28 mouse cellular contexts compared by ENCODE assay signal in the genomic region with DNA sequence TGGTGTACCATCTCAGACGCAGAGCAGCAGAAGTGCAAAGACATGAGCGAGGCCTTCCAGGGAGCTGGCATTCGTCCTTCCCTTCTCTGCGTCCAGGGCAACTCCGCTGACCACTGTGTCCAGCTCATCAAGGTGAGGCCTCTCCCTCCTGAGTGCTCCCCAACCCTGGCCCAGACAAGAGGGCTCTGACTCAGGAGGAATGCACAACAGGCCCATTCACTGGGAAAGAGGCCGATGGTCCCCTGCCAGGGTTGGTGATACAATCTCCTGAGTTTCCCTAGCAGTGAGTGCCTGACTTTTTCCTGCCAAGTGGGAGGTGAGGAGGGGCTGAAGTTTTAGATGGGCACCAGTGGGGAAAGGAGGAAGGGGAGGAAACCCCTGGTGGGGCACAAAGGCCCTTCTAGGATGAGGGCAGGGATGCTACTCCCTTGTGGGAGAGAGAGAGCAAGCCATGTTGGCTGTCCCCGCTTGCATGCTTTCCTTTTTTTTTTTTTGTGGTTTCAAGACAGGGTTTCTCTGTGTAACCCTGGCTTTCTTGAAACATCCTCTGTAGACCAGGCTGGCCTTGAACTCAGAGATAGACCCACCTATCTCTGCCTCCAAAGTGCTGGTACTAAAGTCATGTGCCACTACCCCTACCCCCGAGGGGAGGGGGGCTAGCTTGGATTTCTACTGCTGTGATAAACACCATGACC. TPM values are rescaled to one million over a fixed set of nuclear protein-coding genes. Genes with fewer than 3 reads are reported as not detected.
DNase-seq lines count a peak whose midpoint lies in the region; ATAC-seq and TF ChIP-seq lines count a peak whose summit lies in the region.
"Had no signal": no experiment of that assay in that cellular context is flagged by ENCODE, and none has a peak within 500 bp of the region (broad histone marks: within the 10 kb centered on the region; RNA-seq: fewer than 3 reads in every experiment).

No protein-coding gene starts in this region.

- H3K4me3 ChIP-seq in intestine, embryonic 16.5 days (ENCODE audit: low read length): peak overlapping the region; percentile 36
- no peak overlapping the region for H3K4me3 ChIP-seq in intestine, embryonic 15.5 days (replicated peaks)
- H3K4me3 ChIP-seq in layer of hippocampus, adult 2 months: no peak overlapping the region
- H3K4me3 ChIP-seq: heart, embryonic 15.5 days; liver, embryonic 15.5 days; lung, embryonic 15.5 days; midbrain, embryonic 12.5 days had no signal

- H3K4me2 ChIP-seq in intestine, embryonic 16.5 days (ENCODE audit: low read depth, low read length): peak overlapping the region; percentile 25; the same call in 1 of the 2 replicates
- no peak overlapping the region for H3K4me2 ChIP-seq in intestine, embryonic 15.5 days (replicated peaks)
- H3K4me2 ChIP-seq: heart, embryonic 15.5 days; hindbrain, embryonic 14.5 days; liver, embryonic 15.5 days; lung, embryonic 15.5 days; midbrain, embryonic 12.5 days had no signal

- no peaks in the 10 kb centered on the region for H3K36me3 ChIP-seq in intestine, embryonic 16.5 days (ENCODE audit: control insufficient read depth, insufficient read depth, low read length)
- H3K36me3 ChIP-seq in intestine, embryonic 15.5 days: no peaks in the 10 kb centered on the region
- H3K36me3 ChIP-seq: heart, embryonic 15.5 days; liver, embryonic 15.5 days; lung, embryonic 15.5 days; midbrain, embryonic 12.5 days had no signal

- no peak for TF ChIP-seq CTCF in layer of hippocampus, adult 2 months (conservative IDR thresholded peaks at IDR 0.05)

- peaks cover 7% of the 10 kb centered on the region for H3K4me1 ChIP-seq in intestine, embryonic 16.5 days (ENCODE audit: control insufficient read depth, insufficient read depth, low read length)
- peaks cover 2% of the 10 kb centered on the region; the same call in 1 of the 2 replicates for H3K4me1 ChIP-seq in intestine, embryonic 15.5 days (replicated peaks)
- H3K4me1 ChIP-seq: liver, embryonic 15.5 days had no signal

- H3K27me3 ChIP-seq in intestine, embryonic 16.5 days (replicated peaks; ENCODE audit: control insufficient read depth, insufficient read depth, low read length): no peaks in the 10 kb centered on the region
- H3K27me3 ChIP-seq in intestine, embryonic 15.5 days (replicated peaks): no peaks in the 10 kb centered on the region
- H3K27me3 ChIP-seq: heart, embryonic 15.5 days; liver, embryonic 15.5 days; lung, embryonic 15.5 days had no signal

- H3K9ac ChIP-seq in intestine, embryonic 16.5 days (ENCODE audit: low read depth, low read length): peak overlapping the region; percentile 41
- no peak overlapping the region for H3K9ac ChIP-seq in intestine, embryonic 15.5 days
- H3K9ac ChIP-seq: forebrain, postnatal 0 days; heart, embryonic 15.5 days; hindbrain, embryonic 14.5 days; liver, embryonic 15.5 days; lung, embryonic 15.5 days; midbrain, embryonic 12.5 days had no signal

- H3K9me3 ChIP-seq in intestine, embryonic 16.5 days (ENCODE audit: control insufficient read depth, low read length): no peaks in the 10 kb centered on the region
- H3K9me3 ChIP-seq in intestine, embryonic 15.5 days: no peaks in the 10 kb centered on the region
- H3K9me3 ChIP-seq: G1E; heart, embryonic 15.5 days; liver, embryonic 15.5 days; lung, embryonic 15.5 days; midbrain, embryonic 12.5 days had no signal

- DNase-seq in cerebellum, adult 11-12 months: peak; percentile 36
- no peak for DNase-seq in cerebellum, adult 9-10 months
- DNase-seq in 3134 (ENCODE audit: extremely low read depth, insufficient read length, low spot score) (peak; percentile 79), NIH3T3 (ENCODE audit: low read depth) (peak; percentile 83)
- no peak for DNase-seq in lung, postnatal 25 days (ENCODE audit: low spot score)
- DNase-seq in layer of hippocampus, adult 2 months (ENCODE audit: low spot score in 2 of 2): no peak
- DNase-seq: adrenal gland, postnatal 14 days; cerebellum, postnatal 36 days; forebrain, postnatal 0 days; gastrocnemius, postnatal 25 days; heart, adult 18-20 months; heart, postnatal 4 days; layer of hippocampus, postnatal 36 days; lung, postnatal 4 days; right cerebral cortex, postnatal 14 days; thymus, postnatal 14 days had no signal

- no peak for ATAC-seq in intestine, embryonic 16.5 days
- no peak for ATAC-seq in intestine, embryonic 15.5 days
- ATAC-seq: forebrain, postnatal 0 days; inflammation-experienced regulatory T-cells, adult 6 months had no signal

- no peak overlapping the region for H3K27ac ChIP-seq in intestine, embryonic 16.5 days (ENCODE audit: low read length)
- H3K27ac ChIP-seq in intestine, embryonic 15.5 days: no peak overlapping the region
- H3K27ac ChIP-seq in layer of hippocampus, adult 2 months: no peak overlapping the region; the same call in 1 of the 2 replicates
- H3K27ac ChIP-seq: heart, embryonic 15.5 days; hindbrain, embryonic 14.5 days; liver, embryonic 15.5 days; lung, embryonic 15.5 days; midbrain, embryonic 12.5 days had no signal

- WGBS in intestine, embryonic 16.5 days: 84% methylated on average over 8 of the region's 8 CpGs
- 84% methylated on average over 8 of the region's 8 CpGs for whole genome bisulfite sequencing in intestine, embryonic 15.5 days

RNA-seq across cellular contexts. Expression of a gene that starts 1.7 kb away (rescaled TPM):
- polyA plus RNA-seq in intestine, embryonic 16.5 days (2015; fragmentation: Nextera tagmentation; extraction: Ambion mirVana): 106 and 225 TPM in 2 replicates
- 33.6 and 51.6 TPM in 2 replicates for polyA plus RNA-seq in intestine, embryonic 15.5 days (2015; fragmentation: Nextera tagmentation; extraction: Ambion mirVana)
- under 1 TPM; 0.20 to 0.29 TPM for total RNA-seq in layer of hippocampus, adult 2 months (2021)
- total RNA-seq: adrenal gland, postnatal 14 days; gastrocnemius, postnatal 25 days; monocyte, adult 5-6 weeks had no signal
- polyA plus RNA-seq: forebrain, embryonic 11.5 days; G1E; inflammation-experienced regulatory T-cells, adult 6 months; kidney, embryonic 14.5 days had no signal

RNA-seq across cellular contexts. Expression of a gene that starts 53.4 kb away (rescaled TPM):
- 0.40 and 0.70 TPM in 2 replicates for polyA plus RNA-seq in intestine, embryonic 16.5 days (2015; fragmentation: Nextera tagmentation; extraction: Ambion mirVana)
- polyA plus RNA-seq in intestine, embryonic 15.5 days (2015; fragmentation: Nextera tagmentation; extraction: Ambion mirVana): 0.48 and 1.2 TPM in 2 replicates
- total RNA-seq in layer of hippocampus, adult 2 months (2021): 10 to 100 TPM; 11.9 to 15.6 TPM
- total RNA-seq: monocyte, adult 5-6 weeks had no signal
- polyA plus RNA-seq: G1E had no signal

Comparison
In these comparisons a context has a peak if more than half of its experiments do, and no peak if none do; other contexts are left out.
1. DNase-seq: peak in cerebellum, adult 11-12 months (single experiment), 3134 (single experiment) and NIH3T3 (single experiment); none in cerebellum, adult 9-10 months (single experiment), lung, postnatal 25 days (single experiment) and layer of hippocampus, adult 2 months (0 of 2).